Mouse (Mus musculus) spleen, adult 2 months (tissue): ENCODE measurements around the gene Plcb1.

Experiments used
- CTCF ChIP-seq: fragments of 200-500 bp; IDR thresholded peaks from 2 replicates; pipeline ENCODE4 v1.5.1; 2011; ENCODE audit warnings: mild to moderate bottlenecking, inconsistent platforms; ENCODE audit not compliant: insufficient read depth, insufficient read length, insufficient replicate concordance; ENCODE audit errors: extremely low read depth
- POLR2A ChIP-seq: fragments of 200-500 bp; IDR thresholded peaks from 2 replicates; pipeline ENCODE4 v1.6.1; 2011; ENCODE audit warnings: low read depth, low read length, inconsistent platforms

GRCm38 (mm10) chr2:134763406-134763990 lies 22.4 kb upstream of the Plcb1 start:
- TF ChIP-seq POLR2A (no peak), CTCF (no peak)
